Mouse (Mus musculus) inflammation-experienced regulatory T-cells, adult 6 months (primary cell): ENCODE results near the gene Mical3. TPM values are rescaled to one million over a fixed set of nuclear protein-coding genes. Genes with fewer than 3 reads are reported as not detected.

Experiments
- ATAC-seq: one replicate; pipeline ENCODE4 v1.8.0; 2017
- polyA plus RNA-seq, 3 experiments: library from polyadenylated mRNA; unstranded; fragments of 100-300 nt; shearing (Covaris generic); gene quantifications; one replicate each; pipeline ENCODE4 v1.2.1; 2017

Gene Mical3
- polyA plus RNA-seq, 3 experiments from 2014 or later = 2.8 to 13.9 (median 8.0) TPM

GRCm38 (mm10) chr6:121145906-121146305, 15.1 kb upstream of the Mical3 start:
- no peak for ATAC-seq

- ATAC-seq = no peak
Observed at GRCm38 (mm10) chr6:121145010-121145604, 14.3 kb upstream of the Mical3 start.

- no peak for ATAC-seq
Observed at GRCm38 (mm10) chr6:121144066-121144465, 13.3 kb upstream of the Mical3 start.

GRCm38 (mm10) chr6:121143439-121143838, 12.6 kb upstream of the Mical3 start:
- ATAC-seq = no peak

- no peak for ATAC-seq
Observed at GRCm38 (mm10) chr6:121142298-121142697, 11.5 kb upstream of the Mical3 start.

GRCm38 (mm10) chr6:121139271-121139670, 8.5 kb upstream of the Mical3 start:
- no peak for ATAC-seq

- ATAC-seq = no peak
Observed at GRCm38 (mm10) chr6:121138338-121139040, 7.7 kb upstream of the Mical3 start.

- no peak for ATAC-seq
Observed at GRCm38 (mm10) chr6:121137222-121137621, 6.4 kb upstream of the Mical3 start.

- ATAC-seq = no peak
Observed at GRCm38 (mm10) chr6:121134884-121135283, 4.1 kb upstream of the Mical3 start.

- no peak for ATAC-seq
Observed at GRCm38 (mm10) chr6:121134249-121134648, 3.5 kb upstream of the Mical3 start.

GRCm38 (mm10) chr6:121130039-121130705, 627 bp downstream of the Mical3 start:
- ATAC-seq = peak; percentile 91

GRCm38 (mm10) chr6:121129506-121129905, 1.3 kb downstream of the Mical3 start:
- ATAC-seq = no peak

- no peak for ATAC-seq
Observed at GRCm38 (mm10) chr6:121128736-121129135, 2.1 kb downstream of the Mical3 start.

- no peak for ATAC-seq
Observed at GRCm38 (mm10) chr6:121127726-121128125, 3.1 kb downstream of the Mical3 start.

GRCm38 (mm10) chr6:121126202-121126601, 4.6 kb downstream of the Mical3 start:
- ATAC-seq = no peak

GRCm38 (mm10) chr6:121122739-121123241, 8.0 kb downstream of the Mical3 start:
- ATAC-seq = no peak

- no peak for ATAC-seq
Observed at GRCm38 (mm10) chr6:121120776-121121175, 10.0 kb downstream of the Mical3 start.

GRCm38 (mm10) chr6:121117971-121118755, 12.6 kb downstream of the Mical3 start:
- ATAC-seq = no peak

- ATAC-seq = no peak
Observed at GRCm38 (mm10) chr6:121117142-121117541, 13.7 kb downstream of the Mical3 start.

GRCm38 (mm10) chr6:121116434-121116833, 14.4 kb downstream of the Mical3 start:
- no peak for ATAC-seq

GRCm38 (mm10) chr6:121111448-121112055, 19.2 kb downstream of the Mical3 start:
- no peak for ATAC-seq

- peak; percentile 93 for ATAC-seq
Observed at GRCm38 (mm10) chr6:121109998-121110603, 20.7 kb downstream of the Mical3 start.
